Mouse (Mus musculus) regulatory T cell (primary cell): ENCODE data around the gene Olfr221.

Experiments
- in situ Hi-C: fragments of 300-600 bp; cut with MboI, MseI; formaldehyde crosslinking; loops from one replicate; pipeline ENCODE4 v1.15.1; 2025; ENCODE audit warnings: high pct_unique_total_duplicates

Gene Olfr221

GRCm38 (mm10) chr14:52019590-52020340, 22.5 kb downstream of the Olfr221 start:
- in situ Hi-C loops = no loop called here

- in situ Hi-C loops = no loop called here
These were observed 23.1 kb downstream of the Olfr221 start for GRCm38 (mm10) chr14:52019051-52019589.

- in situ Hi-C loops = no loop called here
These were observed 23.8 kb downstream of the Olfr221 start for GRCm38 (mm10) chr14:52018248-52019050.

- in situ Hi-C loops = no loop called here
These were observed 24.6 kb downstream of the Olfr221 start for GRCm38 (mm10) chr14:52017662-52018061.

- in situ Hi-C loops = no loop called here
These were observed 25.4 kb downstream of the Olfr221 start for GRCm38 (mm10) chr14:52016625-52017405.

- in situ Hi-C loops = no loop called here
These were observed 26.7 kb downstream of the Olfr221 start, which contains the start of gene Tmem253 for GRCm38 (mm10) chr14:52015445-52016100. Gene Tmem253, plus strand, starts transcription at chr14:52015658.

- in situ Hi-C loops = no loop called here
These were observed 27.4 kb downstream of the Olfr221 start for GRCm38 (mm10) chr14:52014761-52015311.

GRCm38 (mm10) chr14:52014271-52014760, 27.9 kb downstream of the Olfr221 start:
- in situ Hi-C loops = no loop called here

GRCm38 (mm10) chr14:52013771-52014219, 28.5 kb downstream of the Olfr221 start:
- in situ Hi-C loops = no loop called here

GRCm38 (mm10) chr14:52013021-52013610, 29.1 kb downstream of the Olfr221 start:
- in situ Hi-C loops = no loop called here

GRCm38 (mm10) chr14:52012553-52012952, 29.7 kb downstream of the Olfr221 start:
- in situ Hi-C loops = no loop called here

GRCm38 (mm10) chr14:52012085-52012484, 30.2 kb downstream of the Olfr221 start:
- in situ Hi-C loops = no loop called here

- in situ Hi-C loops = no loop called here
These were observed 30.6 kb downstream of the Olfr221 start for GRCm38 (mm10) chr14:52011683-52012082.

- in situ Hi-C loops = no loop called here
These were observed 31.7 kb downstream of the Olfr221 start for GRCm38 (mm10) chr14:52010446-52011111.

- in situ Hi-C loops = loop anchor here (5.0 kb wide), 1 partner anchor 103 kb away; no protein-coding TSS in a partner anchor
These were observed 32.4 kb downstream of the Olfr221 start for GRCm38 (mm10) chr14:52009841-52010240.

GRCm38 (mm10) chr14:52009361-52009760, 32.9 kb downstream of the Olfr221 start:
- in situ Hi-C loops = loop anchor here (5.0 kb wide), 1 partner anchor 102 kb away; no protein-coding TSS in a partner anchor

- in situ Hi-C loops = loop anchor here (5.0 kb wide), 1 partner anchor 101 kb away; no protein-coding TSS in a partner anchor
These were observed 33.7 kb downstream of the Olfr221 start for GRCm38 (mm10) chr14:52008321-52009203.

- in situ Hi-C loops = loop anchor here (5.0 kb wide), 1 partner anchor 99 kb away; no protein-coding TSS in a partner anchor
These were observed 35.5 kb downstream of the Olfr221 start for GRCm38 (mm10) chr14:52006771-52007170.
